Mouse (Mus musculus) megakaryocyte, embryonic 14.5 days (primary cell): ENCODE results near the gene Trim8. TPM values are rescaled to one million over a fixed set of nuclear protein-coding genes. Genes with fewer than 3 reads are reported as not detected.

ENCODE experiments used
- H3K27me3 ChIP-seq: replicated peaks from 2 replicates; pipeline ENCODE3; 2012; ENCODE audit warnings: inconsistent platforms
- H3K36me3 ChIP-seq: replicated peaks from 2 replicates; pipeline ENCODE3; 2012; ENCODE audit warnings: low read length, inconsistent platforms, mixed read lengths
- H3K4me1 ChIP-seq: 2 replicates; pipeline ENCODE4 v1.6.1; 2012; ENCODE audit warnings: inconsistent platforms
- H3K4me3 ChIP-seq: replicated peaks from 2 replicates; pipeline ENCODE3; 2012; ENCODE audit warnings: moderate library complexity, mild to moderate bottlenecking, inconsistent platforms
- H3K9me3 ChIP-seq: 2 replicates; pipeline ENCODE4 v1.6.1; 2012; ENCODE audit warnings: inconsistent platforms
- FLI1 ChIP-seq: IDR thresholded peaks from 2 replicates; pipeline ENCODE4 v1.6.1; 2012; ENCODE audit warnings: low read length, inconsistent platforms, mixed read lengths
- GATA1 ChIP-seq: IDR thresholded peaks from 3 replicates; pipeline ENCODE4 v1.6.1; 2012; ENCODE audit warnings: mixed read lengths, low read length, inconsistent platforms, borderline replicate concordance
- polyA plus RNA-seq: library from polyadenylated mRNA; stranded (reverse); fragments of >175 nt; gene quantifications from 2 replicates; pipeline ENCODE4 v1.2.3, GENCODE M21; 2012; ENCODE audit warnings: low replicate concordance; ENCODE audit not compliant: insufficient read depth

Gene Trim8
- polyA plus RNA-seq, 1 experiment: 207 TPM

- TF ChIP-seq FLI1 (no peak), GATA1 (no peak)
- Histone ChIP-seq H3K27me3 (no peaks in the 10 kb centered on the region), H3K36me3 (peaks cover 58% of the 10 kb centered on the region), H3K4me1 (peaks cover 67% of the 10 kb centered on the region), H3K4me3 (no peak overlapping the region), H3K9me3 (0 out of 2 replicates have a peak, but pooled peaks cover 4% of the 10 kb centered on the region)
Measured at GRCm38 (mm10) chr19:46462574-46462973, 38.9 kb upstream of the Trim8 start.

GRCm38 (mm10) chr19:46463446-46463845 is 38.1 kb upstream of the Trim8 start:
- H3K36me3 ChIP-seq: peaks cover 59% of the 10 kb centered on the region
- no peaks in the 10 kb centered on the region for H3K27me3 ChIP-seq
- H3K9me3 ChIP-seq: 0 out of 2 replicates have a peak, but pooled peaks cover 4% of the 10 kb centered on the region
- TF ChIP-seq GATA1 (no peak), FLI1 (no peak)
- no peak overlapping the region for H3K4me3 ChIP-seq
- peaks cover 67% of the 10 kb centered on the region for H3K4me1 ChIP-seq

GRCm38 (mm10) chr19:46466160-46466559 is 35.3 kb upstream of the Trim8 start:
- peaks cover 70% of the 10 kb centered on the region for H3K4me1 ChIP-seq
- TF ChIP-seq GATA1 (no peak), FLI1 (no peak)
- no peak overlapping the region for H3K4me3 ChIP-seq
- H3K9me3 ChIP-seq: 0 out of 2 replicates have a peak, but pooled peaks cover 4% of the 10 kb centered on the region
- peaks cover 54% of the 10 kb centered on the region for H3K36me3 ChIP-seq
- no peaks in the 10 kb centered on the region for H3K27me3 ChIP-seq

- Histone ChIP-seq H3K27me3 (no peaks in the 10 kb centered on the region), H3K4me1 (peaks cover 79% of the 10 kb centered on the region), H3K9me3 (0 out of 2 replicates have a peak, but pooled peaks cover 4% of the 10 kb centered on the region), H3K36me3 (peaks cover 56% of the 10 kb centered on the region), H3K4me3 (peak overlapping the region; percentile 20)
- TF ChIP-seq FLI1 (0 out of 2 replicates have a peak, but pooled peaks have one; percentile 8), GATA1 (no peak)
Measured at GRCm38 (mm10) chr19:46467051-46467503, 34.4 kb upstream of the Trim8 start.

- TF ChIP-seq GATA1 (no peak), FLI1 (no peak)
Measured at GRCm38 (mm10) chr19:46470364-46471240, 30.9 kb upstream of the Trim8 start.

GRCm38 (mm10) chr19:46471324-46472093 is 30.0 kb upstream of the Trim8 start:
- no peak for TF ChIP-seq FLI1
- TF ChIP-seq GATA1: no peak
- Histone ChIP-seq H3K9me3 (no peaks in the 10 kb centered on the region), H3K4me1 (peaks cover 99% of the 10 kb centered on the region), H3K27me3 (no peaks in the 10 kb centered on the region), H3K36me3 (peaks cover 83% of the 10 kb centered on the region), H3K4me3 (peak overlapping the region; percentile 75)

More at GRCm38 (mm10) chr19:46470364-46471240, 30.9 kb upstream of the Trim8 start:
- Histone ChIP-seq H3K27me3 (no peaks in the 10 kb centered on the region), H3K4me3 (no peak overlapping the region), H3K4me1 (peaks cover 99% of the 10 kb centered on the region), H3K36me3 (peaks cover 74% of the 10 kb centered on the region), H3K9me3 (no peaks in the 10 kb centered on the region)

- TF ChIP-seq FLI1 (no peak), GATA1 (no peak)
- peaks cover 99% of the 10 kb centered on the region for H3K4me1 ChIP-seq
- H3K27me3 ChIP-seq: no peaks in the 10 kb centered on the region
- peaks cover 91% of the 10 kb centered on the region for H3K36me3 ChIP-seq
- H3K9me3 ChIP-seq: no peaks in the 10 kb centered on the region
- peak overlapping the region; percentile 89 for H3K4me3 ChIP-seq
Measured at GRCm38 (mm10) chr19:46477432-46477845, 24.1 kb upstream of the Trim8 start.

GRCm38 (mm10) chr19:46478242-46478641 is 23.3 kb upstream of the Trim8 start:
- no peaks in the 10 kb centered on the region for H3K9me3 ChIP-seq
- H3K4me3 ChIP-seq: peak overlapping the region; percentile 89
- H3K27me3 ChIP-seq: no peaks in the 10 kb centered on the region
- peaks cover 91% of the 10 kb centered on the region for H3K36me3 ChIP-seq
- TF ChIP-seq GATA1 (no peak), FLI1 (no peak)
- H3K4me1 ChIP-seq: peaks cover 99% of the 10 kb centered on the region

- H3K4me3 ChIP-seq: peak overlapping the region; percentile 89
- TF ChIP-seq GATA1 (no peak), FLI1 (no peak)
- peaks cover 88% of the 10 kb centered on the region for H3K36me3 ChIP-seq
- H3K9me3 ChIP-seq: no peaks in the 10 kb centered on the region
- H3K4me1 ChIP-seq: peaks cover 99% of the 10 kb centered on the region
- no peaks in the 10 kb centered on the region for H3K27me3 ChIP-seq
Measured at GRCm38 (mm10) chr19:46478826-46479225, 22.7 kb upstream of the Trim8 start.
